Mouse (Mus musculus) layer of hippocampus, adult 18-20 months (tissue): ENCODE measurements at regions not wholly inside any gene's neighbourhood (a gene's known extent, or its start where the extent isn't known, plus 50 kb on each side); places are given as distances from the start of the nearest gene placed in this dataset.

Source experiments
- DNase-seq, 2 experiments: peaks; one replicate each; pipeline ENCODE4 v3.0.0; 2022; ENCODE audit warnings: low spot score in 2 of 2

DNA sequence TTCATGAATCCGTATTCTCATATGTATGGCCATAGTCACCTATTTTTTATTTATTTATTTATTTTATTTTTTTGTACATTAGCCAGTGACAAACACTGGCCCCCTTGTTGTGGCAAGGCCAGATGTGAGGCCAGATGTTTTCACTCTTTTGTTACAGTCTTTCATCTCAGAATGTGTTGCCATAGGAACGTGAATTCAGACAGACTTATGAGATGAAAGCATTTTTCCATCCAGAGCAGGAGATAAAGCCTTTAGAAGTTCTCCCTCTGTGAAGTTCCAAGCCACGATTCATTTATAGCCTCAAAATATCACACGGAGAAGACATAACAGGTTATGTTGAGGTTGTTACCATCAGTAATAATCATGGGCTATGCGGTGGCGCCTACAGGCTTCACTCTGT is 220.9 kb downstream of the Arpp21 start:
- no peak for DNase-seq

DNA sequence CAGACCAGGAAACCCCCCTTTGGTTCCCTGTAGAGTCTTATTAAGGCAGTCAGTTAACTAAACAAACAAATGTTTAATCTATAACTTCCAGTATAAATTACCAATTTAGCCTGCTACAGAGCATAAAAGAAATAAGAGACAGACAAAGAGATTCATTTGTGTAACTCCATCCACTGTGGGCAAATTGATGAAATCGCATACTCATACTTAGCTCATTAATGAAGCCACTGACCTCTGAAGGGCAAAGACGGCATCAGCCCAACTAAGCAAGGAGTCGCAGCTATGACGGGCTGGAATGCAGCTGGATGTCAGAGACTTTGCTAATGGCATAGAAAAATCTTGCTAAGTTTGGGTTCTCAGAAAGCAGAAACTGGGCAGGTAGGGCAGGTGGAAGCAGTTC is 241.3 kb downstream of the Arpp21 start:
- no peak for DNase-seq

- DNase-seq = no peak
Measured at GRCm38 (mm10) chr9:111993844-111994243, 241.9 kb downstream of the Arpp21 start.

GRCm38 (mm10) chr9:111990060-111990459 is 245.7 kb downstream of the Arpp21 start:
- no peak for DNase-seq

- peak in 1 of 2 experiments; percentile 14 for DNase-seq
Measured at GRCm38 (mm10) chr9:111963405-111964037, 272.2 kb downstream of the Arpp21 start.

DNA sequence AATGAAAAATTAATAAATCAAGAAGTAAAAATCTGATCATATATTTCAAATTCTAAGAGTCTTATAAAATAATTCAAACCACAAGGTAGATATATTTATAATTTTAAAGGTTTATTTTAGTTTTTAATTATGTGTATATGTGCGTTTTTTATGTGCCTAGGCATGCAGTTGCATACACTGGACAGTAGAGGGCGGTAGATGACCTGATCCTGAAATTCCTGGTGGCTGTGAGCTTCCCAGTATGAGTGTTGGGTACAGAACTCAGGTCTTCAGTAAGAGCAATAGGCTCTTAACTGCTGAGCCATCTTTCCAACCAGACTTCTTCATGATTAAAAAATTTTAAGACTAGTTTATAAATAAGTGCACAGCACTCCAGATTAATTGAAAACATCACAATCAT is 267.7 kb upstream of the Stac start:
- no peak for DNase-seq

- peak; percentile 39 to 76 for DNase-seq
Measured at GRCm38 (mm10) chr9:111939271-111940067, 249.3 kb upstream of the Stac start.

GRCm38 (mm10) chr9:111932455-111932854 is 242.3 kb upstream of the Stac start:
- DNase-seq = no peak

DNA sequence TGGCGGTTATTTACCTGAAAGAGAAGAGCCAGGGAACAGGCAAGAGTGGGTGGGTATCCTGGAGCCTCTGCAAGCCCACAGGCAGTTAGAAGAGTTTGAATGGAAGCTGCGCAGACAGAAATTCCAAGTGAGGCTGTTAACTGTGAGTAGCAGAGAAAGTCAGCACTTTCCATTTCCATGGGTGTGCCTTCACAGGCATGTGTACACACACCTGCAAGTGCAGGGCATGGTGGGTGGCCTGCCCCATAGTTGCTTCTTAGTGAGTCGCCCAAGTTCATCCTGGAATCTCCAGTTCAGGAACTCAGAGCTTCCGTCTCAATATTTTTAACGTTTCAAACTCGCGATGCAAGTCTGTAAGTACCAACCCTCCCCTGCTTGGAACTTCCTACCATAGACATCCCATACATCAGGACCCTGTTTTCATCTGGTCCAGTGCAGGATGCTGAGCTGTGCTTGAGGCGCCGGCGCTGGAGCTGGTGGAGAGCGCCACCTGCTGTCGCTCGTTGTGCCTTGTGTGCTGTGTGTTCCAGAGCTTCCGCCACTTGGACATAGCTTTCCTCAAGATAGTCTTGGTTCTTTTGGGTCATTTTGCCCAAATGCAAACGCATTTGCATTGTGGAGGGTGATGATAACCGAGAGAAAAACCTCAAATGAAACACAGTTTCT is 228.3 kb upstream of the Stac start:
- peak; percentile 63 to 86 for DNase-seq

- peak; percentile 12 to 45 for DNase-seq
Measured at GRCm38 (mm10) chr9:111916684-111917535, 226.8 kb upstream of the Stac start.

GRCm38 (mm10) chr9:111908806-111909205 is 218.7 kb upstream of the Stac start:
- no peak for DNase-seq

DNA sequence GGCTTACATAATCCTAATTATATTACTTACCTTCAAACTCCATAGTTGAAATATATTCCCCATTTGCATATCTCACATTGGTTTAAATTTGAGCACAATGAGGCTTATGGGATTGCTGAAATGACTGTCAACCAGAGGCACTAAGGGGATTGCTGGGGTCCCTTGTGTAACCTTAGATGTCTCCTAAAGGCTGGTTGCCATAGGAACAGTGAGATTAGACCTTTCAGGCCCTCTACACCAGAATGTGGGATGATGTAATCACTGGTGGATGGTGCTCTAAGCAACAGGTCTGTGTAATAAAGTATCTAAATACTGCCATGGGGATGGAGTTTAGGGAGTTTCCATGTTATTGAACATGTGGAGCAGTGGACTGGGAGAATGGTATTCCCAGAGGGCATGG is 210.0 kb upstream of the Stac start:
- DNase-seq = no peak

DNA sequence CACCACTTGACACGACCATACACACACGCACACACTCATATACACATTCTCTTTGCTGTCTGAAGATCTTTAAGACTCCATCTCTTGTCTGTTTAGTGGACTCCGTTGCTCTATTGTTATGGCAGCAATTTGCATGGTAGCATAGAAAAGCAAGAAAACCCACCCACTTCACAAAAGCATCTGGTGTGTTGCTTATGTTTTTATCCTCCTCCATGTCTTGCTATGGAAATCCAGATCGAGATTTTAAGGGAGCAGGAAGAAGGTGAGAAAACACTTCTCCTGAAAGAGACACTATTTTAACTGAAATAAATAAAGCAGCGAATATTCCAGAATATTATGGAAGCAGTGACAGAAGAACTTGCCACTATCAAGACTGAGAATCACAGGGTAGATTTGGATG is 207.5 kb upstream of the Stac start:
- peak in 1 of 2 experiments; percentile 12 for DNase-seq

- DNase-seq = no peak
Measured at GRCm38 (mm10) chr9:111879710-111880109, 189.6 kb upstream of the Stac start.

DNA sequence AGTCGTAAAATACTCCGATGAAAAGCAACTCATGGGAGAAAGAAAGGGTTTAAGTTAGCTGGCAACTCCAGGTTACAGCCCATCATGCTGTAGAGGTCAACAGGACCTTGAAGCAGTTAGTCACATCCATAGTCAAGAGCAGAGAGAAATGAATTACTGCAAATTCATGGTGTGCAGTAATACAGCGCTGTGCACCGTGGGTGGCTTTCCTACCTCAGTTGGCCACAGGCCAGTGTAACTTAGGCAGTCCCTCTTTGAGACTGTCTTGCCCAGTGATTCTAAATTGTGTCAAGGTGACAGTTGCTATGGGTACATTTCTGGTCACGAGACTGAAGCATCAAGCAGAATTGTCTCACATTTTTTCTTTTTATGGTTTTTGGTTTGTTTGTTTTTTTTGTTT is 186.7 kb upstream of the Stac start:
- no peak for DNase-seq

- no peak for DNase-seq
Measured at GRCm38 (mm10) chr9:111870466-111870865, 180.3 kb upstream of the Stac start.

- DNase-seq = no peak
Measured at GRCm38 (mm10) chr9:111869801-111870382, 179.7 kb upstream of the Stac start.

DNA sequence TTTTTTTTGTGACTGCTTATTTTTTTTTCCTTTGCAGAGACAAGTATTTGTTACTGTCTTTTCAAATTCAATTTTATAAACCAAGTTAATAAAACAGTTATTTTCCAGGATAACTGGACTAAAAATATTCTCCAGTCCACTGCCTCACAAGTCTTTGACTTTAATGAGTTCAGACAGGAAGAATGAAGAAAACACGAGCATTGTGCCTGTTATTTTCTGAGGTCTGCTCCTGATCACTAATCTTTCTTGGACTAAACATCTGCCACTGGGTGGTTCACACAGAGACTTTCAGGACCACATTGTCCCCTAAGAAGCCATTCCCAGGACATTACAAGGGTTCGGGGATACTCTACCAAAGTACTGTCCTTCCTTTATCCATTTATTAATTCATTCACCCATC is 167.9 kb upstream of the Stac start:
- DNase-seq = no peak

- no peak for DNase-seq
Measured at GRCm38 (mm10) chr9:111854976-111855375, 164.8 kb upstream of the Stac start.

- DNase-seq = no peak
Measured at GRCm38 (mm10) chr9:111846366-111846765, 156.2 kb upstream of the Stac start.

GRCm38 (mm10) chr9:111841151-111841550 is 151.0 kb upstream of the Stac start:
- no peak for DNase-seq
